Mouse (Mus musculus): ENCODE measurements at regions not wholly inside any gene's neighbourhood (a gene's known extent, or its start where the extent isn't known, plus 50 kb on each side); places are given as distances from the start of the nearest gene placed in this dataset.

DNA sequence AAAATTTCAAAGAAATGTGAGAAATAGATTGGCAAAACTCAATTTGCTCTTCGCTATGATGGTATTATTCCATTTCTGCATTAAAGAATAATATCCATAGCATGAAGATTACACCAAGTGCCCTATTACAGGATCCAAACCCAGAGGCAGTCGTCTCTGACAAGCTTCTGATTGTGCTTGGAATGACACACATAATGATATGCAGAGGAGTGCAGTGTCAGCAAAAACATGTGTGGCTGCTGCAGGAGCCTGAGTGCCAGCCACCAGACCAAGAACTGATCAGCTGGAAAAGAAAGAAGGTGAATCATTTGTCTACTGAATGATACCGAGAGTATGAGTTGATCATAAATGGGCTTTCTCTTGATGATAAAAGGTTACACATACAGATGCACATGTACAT lies 137.3 kb downstream of the Il15 start:
- no peaks in the 10 kb centered on the region for H3K4me1 ChIP-seq (replicated peaks)
- no peak overlapping the region for H3K4me3 ChIP-seq (replicated peaks)
- H3K27me3 ChIP-seq = no peaks in the 10 kb centered on the region
- H3K4me2 ChIP-seq (replicated peaks) = no peak overlapping the region
- no peaks in the 10 kb centered on the region for H3K9me3 ChIP-seq
- ATAC-seq = peak; percentile 55; the same call in 1 of the 2 replicates
- no peak overlapping the region for H3K27ac ChIP-seq
- no peaks in the 10 kb centered on the region for H3K36me3 ChIP-seq
- H3K9ac ChIP-seq (replicated peaks) = no peak overlapping the region
- 67% methylated on average over 3 of the region's 3 CpGs for WGBS

DNA sequence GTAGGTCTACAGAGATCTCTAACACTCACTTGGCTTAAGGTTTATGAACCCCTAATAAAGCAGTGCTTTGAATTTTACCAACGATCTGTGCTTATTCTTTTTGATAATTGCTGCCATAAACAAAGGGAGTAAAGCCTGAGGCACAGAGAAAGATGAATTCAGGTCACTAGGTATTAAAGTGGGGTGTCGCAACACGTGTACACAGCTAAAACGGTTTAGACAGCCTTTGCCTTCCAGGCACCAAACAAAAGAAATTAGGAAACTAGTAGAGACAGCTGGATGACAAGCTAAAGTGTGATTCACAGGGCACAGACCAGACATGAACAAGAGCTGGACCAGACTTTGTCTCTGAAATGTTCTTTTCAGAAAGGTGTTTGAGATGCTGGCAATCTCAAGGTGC lies 140.8 kb downstream of the Il15 start:
- H3K4me3 ChIP-seq (replicated peaks) = no peak overlapping the region
- H3K27me3 ChIP-seq = no peaks in the 10 kb centered on the region
- H3K9ac ChIP-seq (replicated peaks) = no peak overlapping the region
- 79% methylated on average over 4 of the region's 4 CpGs for WGBS
- H3K4me1 ChIP-seq (replicated peaks) = no peaks in the 10 kb centered on the region
- H3K27ac ChIP-seq = no peak overlapping the region
- no peaks in the 10 kb centered on the region for H3K9me3 ChIP-seq
- H3K36me3 ChIP-seq = no peaks in the 10 kb centered on the region
- H3K4me2 ChIP-seq (replicated peaks) = no peak overlapping the region
- no peak for ATAC-seq

DNA sequence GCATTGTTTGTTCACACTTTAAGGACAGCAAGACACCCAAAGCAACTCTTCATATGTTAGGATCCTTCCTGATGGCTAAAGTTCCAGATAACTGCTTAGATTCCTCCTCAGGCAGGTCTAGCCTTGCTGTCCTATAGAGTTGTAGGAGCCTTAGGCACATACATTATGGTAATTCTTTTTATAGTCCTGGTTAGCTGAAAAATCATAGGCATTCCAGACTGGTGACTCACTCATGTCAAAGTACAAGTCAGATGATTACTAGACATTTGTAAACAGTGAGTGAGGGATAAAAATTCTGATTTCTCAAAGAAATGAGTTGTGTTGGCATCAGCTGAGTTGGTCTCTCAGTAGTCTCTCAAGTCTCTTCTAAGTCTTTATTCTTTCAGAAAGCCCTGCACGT lies 142.4 kb downstream of the Il15 start:
- H3K4me1 ChIP-seq (replicated peaks) = no peaks in the 10 kb centered on the region
- 92% methylated on average over 1 of the region's 1 CpGs for WGBS
- no peak for ATAC-seq

DNA sequence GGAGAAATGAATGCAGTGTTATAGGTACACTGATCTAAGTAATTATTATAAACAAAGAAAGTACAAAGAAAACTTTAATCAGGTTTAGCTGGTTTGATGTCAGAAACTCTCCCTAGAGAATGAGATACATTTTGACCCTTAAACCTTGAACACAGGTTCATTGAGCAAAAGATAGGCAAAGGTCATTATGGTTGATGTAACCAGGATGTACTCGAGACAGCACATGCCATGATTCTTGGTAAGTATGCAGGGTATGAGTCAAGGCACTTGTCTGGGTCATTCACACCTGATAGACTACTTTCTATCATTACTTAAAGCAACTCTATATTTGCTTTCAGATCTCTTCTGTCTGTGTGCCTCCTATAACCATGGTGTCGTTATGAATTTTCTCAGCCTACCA lies 147.2 kb downstream of the Il15 start:
- ATAC-seq = no peak
- Histone ChIP-seq H3K36me3 (no peaks in the 10 kb centered on the region), H3K4me1 (replicated peaks) (no peaks in the 10 kb centered on the region), H3K9me3 (no peaks in the 10 kb centered on the region), H3K27me3 (no peaks in the 10 kb centered on the region), H3K9ac (replicated peaks) (no peak overlapping the region), H3K4me2 (replicated peaks) (no peak overlapping the region), H3K27ac (no peak overlapping the region), H3K4me3 (replicated peaks) (no peak overlapping the region)
- 92% methylated on average over 2 of the region's 2 CpGs for WGBS

More for the DNA sequence above, 142.4 kb downstream of the Il15 start:
- H3K27me3 ChIP-seq = no peaks in the 10 kb centered on the region
- no peak overlapping the region for H3K27ac ChIP-seq
- H3K36me3 ChIP-seq = no peaks in the 10 kb centered on the region
- no peak overlapping the region for H3K9ac ChIP-seq (replicated peaks)
- no peak overlapping the region for H3K4me3 ChIP-seq (replicated peaks)
- H3K9me3 ChIP-seq = no peaks in the 10 kb centered on the region
- H3K4me2 ChIP-seq (replicated peaks) = no peak overlapping the region

DNA sequence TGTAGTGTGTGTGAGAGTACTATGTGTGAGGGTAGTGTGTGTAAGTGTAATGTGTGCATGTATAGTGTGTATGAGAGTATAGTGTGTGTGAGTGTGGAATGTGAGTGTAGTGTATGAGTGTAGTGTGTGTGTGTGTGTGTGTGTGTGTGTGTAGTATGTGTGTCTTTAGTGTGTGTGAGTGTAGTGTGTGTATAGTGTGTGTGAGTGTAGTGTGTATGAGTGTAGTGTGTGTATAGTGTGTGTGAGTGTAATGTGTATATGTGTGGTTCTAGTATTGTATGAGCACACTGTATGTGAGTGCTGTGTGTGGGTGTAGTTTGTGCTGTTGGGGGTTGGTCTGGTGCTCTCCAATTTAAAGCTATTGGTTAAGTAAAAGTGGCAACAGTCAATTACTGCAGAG lies 150.6 kb downstream of the Il15 start:
- Histone ChIP-seq H3K4me1 (replicated peaks) (no peaks in the 10 kb centered on the region), H3K4me2 (replicated peaks) (no peak overlapping the region), H3K9me3 (no peaks in the 10 kb centered on the region), H3K9ac (replicated peaks) (no peak overlapping the region), H3K27me3 (no peaks in the 10 kb centered on the region), H3K27ac (no peak overlapping the region), H3K4me3 (replicated peaks) (no peak overlapping the region), H3K36me3 (no peaks in the 10 kb centered on the region)
- no peak for ATAC-seq

DNA sequence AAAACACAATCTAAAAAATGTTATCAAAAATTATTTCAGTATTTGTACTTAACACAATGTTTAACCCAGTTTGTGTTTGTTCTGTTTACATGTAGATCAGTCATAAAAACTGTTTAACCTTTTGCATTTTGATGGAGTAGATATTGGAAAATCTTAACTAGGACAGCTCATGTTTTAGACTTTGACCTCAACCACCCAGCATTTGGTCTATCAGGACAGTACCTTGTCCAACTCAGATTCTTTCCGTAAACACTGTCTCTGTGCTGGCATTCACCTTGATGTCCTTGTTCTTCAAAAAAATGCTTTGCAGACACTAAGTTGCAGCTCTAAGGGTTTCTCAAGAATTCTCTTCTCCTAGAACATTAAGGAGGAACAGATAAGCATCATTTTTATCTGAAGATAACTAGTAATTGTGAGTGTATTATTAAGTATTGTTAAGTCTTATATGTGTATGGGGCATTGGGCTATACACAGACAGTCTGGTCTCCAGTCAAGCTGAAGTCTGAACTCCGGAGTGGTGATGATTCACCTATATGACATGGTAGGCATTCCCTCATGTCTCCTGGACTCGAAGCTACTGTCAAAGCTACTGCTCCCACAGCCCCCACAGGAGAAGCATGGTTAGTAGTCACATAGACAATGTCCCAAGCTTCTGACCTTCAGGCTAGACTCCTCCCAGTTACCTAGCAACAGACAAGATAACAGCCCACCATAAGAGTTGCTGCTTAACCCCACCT lies 153.0 kb downstream of the Il15 start:
- Histone ChIP-seq H3K9me3 (no peaks in the 10 kb centered on the region), H3K36me3 (no peaks in the 10 kb centered on the region), H3K4me2 (replicated peaks) (no peak overlapping the region), H3K9ac (replicated peaks) (no peak overlapping the region), H3K27me3 (no peaks in the 10 kb centered on the region), H3K4me3 (replicated peaks) (no peak overlapping the region), H3K27ac (no peak overlapping the region), H3K4me1 (replicated peaks) (no peaks in the 10 kb centered on the region)
- 76% methylated on average over 3 of the region's 3 CpGs for WGBS
- ATAC-seq = no peak

DNA sequence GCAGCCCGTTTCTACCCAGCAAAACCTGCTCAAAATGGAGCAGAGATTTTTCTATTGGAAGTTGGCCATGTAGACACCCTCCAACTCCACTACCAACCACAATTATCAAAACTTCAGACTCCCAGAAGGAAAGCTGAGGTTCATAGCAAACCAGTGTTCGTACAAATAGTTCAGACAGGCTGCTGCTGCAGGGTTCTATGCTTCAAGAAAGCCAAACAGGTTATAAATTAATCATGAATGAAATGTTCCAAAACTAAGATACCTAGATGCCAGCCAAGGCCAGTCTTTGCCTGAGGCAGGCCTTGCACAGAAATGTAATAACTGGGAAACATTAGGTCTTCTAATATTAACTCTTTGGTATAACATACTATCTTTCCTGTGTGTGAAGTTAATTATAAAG lies 158.9 kb downstream of the Il15 start:
- Histone ChIP-seq H3K27me3 (no peaks in the 10 kb centered on the region), H3K27ac (no peak overlapping the region), H3K9me3 (no peaks in the 10 kb centered on the region), H3K36me3 (no peaks in the 10 kb centered on the region), H3K4me2 (replicated peaks) (no peak overlapping the region), H3K4me3 (replicated peaks) (no peak overlapping the region), H3K9ac (replicated peaks) (no peak overlapping the region), H3K4me1 (replicated peaks) (no peaks in the 10 kb centered on the region)
- ATAC-seq = no peak
- 75% methylated on average over 2 of the region's 2 CpGs for WGBS

DNA sequence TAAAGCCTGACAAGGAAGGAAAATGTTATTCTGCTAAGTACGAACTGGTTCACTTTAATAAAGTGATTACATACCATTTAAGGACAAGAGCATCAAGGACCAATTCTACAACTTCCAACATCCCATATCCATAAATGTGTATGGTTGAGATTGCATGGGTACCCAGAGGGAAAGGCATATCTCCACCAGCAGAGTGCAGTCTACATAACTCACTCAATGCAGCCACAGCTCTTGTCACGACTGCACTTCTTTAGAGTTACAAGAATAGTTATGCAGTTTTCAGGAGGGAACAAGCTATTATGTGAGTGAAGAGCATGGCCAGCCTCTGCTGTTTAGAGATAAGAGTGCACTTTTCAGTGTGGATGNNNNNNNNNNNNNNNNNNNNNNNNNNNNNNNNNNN lies 173.1 kb downstream of the Il15 start:
- Histone ChIP-seq H3K27ac (no peak overlapping the region), H3K4me2 (replicated peaks) (no peak overlapping the region), H3K4me3 (replicated peaks) (no peak overlapping the region), H3K9ac (replicated peaks) (no peak overlapping the region), H3K36me3 (no peaks in the 10 kb centered on the region), H3K4me1 (replicated peaks) (no peaks in the 10 kb centered on the region), H3K27me3 (no peaks in the 10 kb centered on the region), H3K9me3 (no peaks in the 10 kb centered on the region)
- no peak for ATAC-seq
- 69% methylated on average over 2 of the region's 2 CpGs for WGBS

DNA sequence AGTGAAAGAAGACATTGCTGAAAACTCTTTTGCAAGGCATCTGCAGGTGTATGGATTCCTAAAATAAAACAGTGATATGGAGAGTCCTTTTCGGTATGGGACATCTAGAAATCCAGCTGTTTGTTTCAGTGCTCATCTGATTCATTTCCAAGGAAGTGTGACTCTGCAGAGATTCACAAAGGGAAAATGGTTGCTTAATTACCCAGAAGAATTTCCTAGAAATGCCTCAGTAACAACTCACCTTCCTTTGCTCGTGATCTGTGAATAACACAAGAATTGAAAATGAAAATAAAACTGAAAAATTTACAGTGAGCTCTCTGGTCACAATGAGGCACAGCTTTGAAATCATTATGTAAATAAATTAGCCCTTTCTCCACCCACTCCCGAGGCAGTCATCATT lies 201.3 kb downstream of the Il15 start:
- H3K36me3 ChIP-seq = no peaks in the 10 kb centered on the region
- WGBS = 65% methylated on average over 3 of the region's 3 CpGs
- no peaks in the 10 kb centered on the region for H3K9me3 ChIP-seq

DNA sequence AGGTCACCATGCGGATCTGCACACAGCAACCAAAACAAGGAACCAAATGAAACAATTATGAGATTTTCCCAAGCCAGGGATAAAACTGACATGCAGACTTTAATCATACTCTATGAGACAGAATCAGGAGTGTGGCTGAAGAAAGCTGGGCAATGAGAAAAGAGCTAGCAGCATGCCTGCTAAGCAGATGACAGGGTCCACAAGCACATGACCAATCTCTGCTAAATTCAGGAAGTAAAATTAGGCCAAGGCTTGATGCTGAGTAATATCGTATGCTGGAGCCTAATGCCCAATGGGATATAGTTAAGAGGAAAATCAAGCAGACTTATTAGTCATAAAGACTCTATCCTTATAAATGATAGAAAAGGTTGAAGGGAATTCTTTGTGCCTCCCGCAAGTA lies 202.8 kb downstream of the Il15 start:
- no peaks in the 10 kb centered on the region for H3K4me1 ChIP-seq (replicated peaks)
- no peaks in the 10 kb centered on the region for H3K9me3 ChIP-seq
- WGBS = 93% methylated on average over 3 of the region's 3 CpGs
- H3K36me3 ChIP-seq = no peaks in the 10 kb centered on the region
- H3K4me3 ChIP-seq (replicated peaks) = no peak overlapping the region
- no peak overlapping the region for H3K27ac ChIP-seq
- no peak overlapping the region for H3K4me2 ChIP-seq (replicated peaks)
- ATAC-seq = no peak
- H3K27me3 ChIP-seq = no peaks in the 10 kb centered on the region
- no peak overlapping the region for H3K9ac ChIP-seq (replicated peaks)

More for the DNA sequence above, 201.3 kb downstream of the Il15 start:
- H3K4me3 ChIP-seq (replicated peaks) = no peak overlapping the region
- H3K9ac ChIP-seq (replicated peaks) = no peak overlapping the region
- no peaks in the 10 kb centered on the region for H3K27me3 ChIP-seq
- H3K4me1 ChIP-seq (replicated peaks) = no peaks in the 10 kb centered on the region
- H3K4me2 ChIP-seq (replicated peaks) = no peak overlapping the region
- H3K27ac ChIP-seq = no peak overlapping the region
- no peak for ATAC-seq

DNA sequence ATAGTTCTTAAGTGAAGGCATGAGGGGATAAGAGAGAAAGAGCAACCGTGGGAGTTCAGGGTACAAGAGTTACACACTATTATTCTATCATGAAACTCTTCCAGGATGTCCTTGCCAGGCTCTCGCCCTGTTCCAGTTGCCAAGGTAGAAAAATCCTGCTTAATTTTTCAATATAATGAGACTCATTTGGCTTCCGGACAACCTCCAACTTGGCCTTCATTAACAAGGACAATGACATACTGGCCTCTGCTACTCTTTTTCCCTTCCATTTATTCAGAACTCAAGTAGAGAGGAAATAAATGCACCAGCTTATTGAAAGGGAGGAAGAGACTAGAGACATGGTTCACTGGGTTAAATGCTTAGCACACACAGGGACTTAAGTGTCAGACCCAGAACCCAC lies 206.5 kb downstream of the Il15 start:
- H3K4me2 ChIP-seq (replicated peaks) = no peak overlapping the region
- H3K4me3 ChIP-seq (replicated peaks) = no peak overlapping the region
- H3K9ac ChIP-seq (replicated peaks) = no peak overlapping the region
- no peaks in the 10 kb centered on the region for H3K27me3 ChIP-seq
- no peaks in the 10 kb centered on the region for H3K4me1 ChIP-seq (replicated peaks)
- no peaks in the 10 kb centered on the region for H3K9me3 ChIP-seq
- 83% methylated on average over 3 of the region's 3 CpGs for WGBS
- H3K27ac ChIP-seq = no peak overlapping the region
- H3K36me3 ChIP-seq = no peaks in the 10 kb centered on the region
- ATAC-seq = no peak

DNA sequence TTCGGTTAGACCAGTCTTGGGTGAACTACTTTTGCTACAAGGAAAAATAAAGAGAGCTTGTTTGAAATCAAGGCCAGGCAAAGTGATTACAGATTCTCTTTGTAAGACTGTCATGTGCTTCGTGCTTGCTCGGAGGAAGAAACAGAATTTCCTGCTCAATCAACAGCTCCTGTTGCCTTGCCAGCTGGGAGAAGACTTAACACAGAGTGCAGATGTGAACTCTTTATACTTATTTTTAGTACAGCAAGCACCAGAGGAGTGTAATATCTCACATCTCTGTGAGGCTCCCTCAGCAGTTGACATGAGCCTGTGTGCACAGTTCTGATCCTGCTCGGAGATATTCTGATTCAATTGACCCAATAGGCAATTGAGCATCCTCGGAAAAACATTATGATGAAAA lies 207.9 kb downstream of the Il15 start:
- H3K9me3 ChIP-seq = no peaks in the 10 kb centered on the region
- no peak overlapping the region for H3K4me3 ChIP-seq (replicated peaks)
- H3K4me2 ChIP-seq (replicated peaks) = no peak overlapping the region
- H3K27me3 ChIP-seq = no peaks in the 10 kb centered on the region
- WGBS = 82% methylated on average over 5 of the region's 5 CpGs
- H3K36me3 ChIP-seq = no peaks in the 10 kb centered on the region
- no peak overlapping the region for H3K9ac ChIP-seq (replicated peaks)
- H3K4me1 ChIP-seq (replicated peaks) = no peaks in the 10 kb centered on the region
- ATAC-seq = no peak
- H3K27ac ChIP-seq = no peak overlapping the region

DNA sequence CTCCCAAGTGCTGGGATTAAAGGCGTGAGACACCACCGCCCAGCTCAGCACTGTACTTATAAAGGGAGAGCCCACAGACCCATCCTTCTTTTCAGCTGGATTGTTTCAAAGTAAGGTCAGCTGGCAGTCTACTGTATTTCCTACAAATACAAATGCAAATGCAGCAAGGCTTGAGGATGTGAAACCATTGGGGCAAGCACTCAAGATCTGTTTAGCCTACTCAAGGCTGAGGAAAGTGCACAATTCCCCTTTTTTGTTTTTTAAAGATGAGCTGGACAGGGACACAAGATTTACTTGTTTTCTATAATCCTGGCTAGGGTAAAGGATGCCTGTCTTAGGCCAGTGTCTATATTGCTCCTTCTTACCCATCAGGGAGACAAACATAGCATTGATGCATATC lies 212.0 kb downstream of the Il15 start:
- no peak overlapping the region for H3K4me3 ChIP-seq (replicated peaks)
- ATAC-seq = no peak
- no peaks in the 10 kb centered on the region for H3K4me1 ChIP-seq (replicated peaks)
- H3K27me3 ChIP-seq = no peaks in the 10 kb centered on the region
- H3K4me2 ChIP-seq (replicated peaks) = no peak overlapping the region
- H3K27ac ChIP-seq = no peak overlapping the region
- no peak overlapping the region for H3K9ac ChIP-seq (replicated peaks)
- 100% methylated on average over 2 of the region's 2 CpGs for WGBS
- H3K36me3 ChIP-seq = no peaks in the 10 kb centered on the region
- H3K9me3 ChIP-seq = no peaks in the 10 kb centered on the region

All from midbrain, embryonic 13.5 days (tissue).